Mouse (Mus musculus): ENCODE measurements around the gene Stac3.

The Stac3 gene

GRCm38 (mm10) chr10:127526048-127526447 lies 24.6 kb downstream of the Stac3 start:
- DNase-seq, result peak; percentile 70

DNA sequence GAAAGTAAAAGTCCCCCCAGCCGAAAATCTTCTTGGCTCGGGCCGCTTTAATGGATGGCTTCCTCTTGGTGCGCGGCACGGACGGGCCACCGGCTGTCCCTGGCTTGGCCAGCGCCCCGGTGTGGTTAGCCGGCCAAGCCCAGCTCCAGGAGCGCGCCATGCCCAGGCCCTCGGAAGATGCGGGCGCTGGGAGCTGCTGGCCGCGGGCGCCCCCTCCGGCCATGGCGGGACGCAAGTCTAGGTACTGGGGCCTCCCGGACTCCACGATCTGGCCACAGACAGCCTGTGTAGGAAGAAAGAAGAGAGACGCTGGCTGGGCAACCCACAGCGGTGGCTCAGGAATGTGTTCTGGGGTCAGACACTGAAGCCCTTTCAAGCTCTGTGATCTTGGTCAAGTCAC lies 25.2 kb downstream of the Stac3 start:
- DNase-seq, result no peak

DNA sequence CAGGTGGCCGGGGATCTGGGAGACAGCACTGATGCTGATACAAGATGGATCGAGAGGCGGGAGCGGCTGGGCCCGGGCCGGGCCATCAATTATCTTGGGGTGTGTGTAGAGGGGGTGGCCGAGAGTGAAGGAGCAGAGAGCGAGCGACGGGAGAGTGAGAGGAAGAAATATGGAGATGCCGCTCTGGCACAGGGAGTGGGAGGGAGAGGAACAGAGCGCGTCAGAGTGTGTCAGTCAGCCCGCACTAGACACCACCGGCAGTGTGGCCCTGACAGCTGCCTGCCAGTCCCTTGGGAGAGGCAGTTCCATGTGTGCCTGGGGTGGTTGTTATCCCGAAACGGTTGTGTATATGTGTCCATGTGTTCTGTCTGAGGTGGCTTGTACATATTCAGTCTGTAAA lies 26.0 kb downstream of the Stac3 start:
- no peak for DNase-seq

DNA sequence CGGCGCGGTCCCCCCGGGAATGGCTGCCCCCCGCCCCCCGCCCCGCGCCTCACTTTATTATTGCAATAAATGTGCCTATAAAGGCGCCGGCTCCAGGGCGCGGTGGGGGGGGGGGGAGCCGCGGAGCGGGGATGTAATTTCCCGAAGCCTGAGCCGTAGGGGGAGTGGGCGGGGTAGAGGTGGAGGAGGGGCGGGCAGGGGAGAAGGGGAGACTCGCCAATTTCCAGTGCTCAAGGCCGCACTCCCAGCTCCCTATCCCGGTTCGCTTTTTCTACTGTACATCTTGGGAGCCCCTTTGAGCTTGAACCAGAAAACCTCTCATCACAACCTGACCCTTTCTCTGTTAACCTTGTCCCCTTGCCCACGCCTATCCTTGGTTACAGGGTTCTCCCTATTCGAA lies 29.5 kb downstream of the Stac3 start:
- no peak for DNase-seq

DNA sequence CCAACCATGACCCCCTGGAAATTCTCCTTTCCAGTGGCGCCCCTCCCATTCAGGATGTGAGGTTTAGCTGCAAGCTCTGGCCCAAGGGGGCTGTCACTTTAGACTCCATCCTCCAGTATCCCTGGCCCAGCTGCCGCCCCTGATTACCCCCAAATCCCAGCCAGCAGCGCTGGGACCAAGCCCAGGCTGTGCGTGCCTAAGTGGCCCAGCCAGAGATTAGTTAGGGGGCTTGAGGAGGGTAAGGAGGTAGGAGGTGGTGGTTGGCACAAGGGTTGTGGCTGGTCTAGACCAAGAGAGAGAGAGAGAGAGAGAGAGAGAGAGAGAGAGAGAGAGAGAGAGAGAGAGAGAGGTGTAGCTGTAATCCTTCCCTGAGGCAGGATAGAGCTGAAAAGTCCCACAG lies 30.1 kb downstream of the Stac3 start:
- DNase-seq, result no peak

GRCm38 (mm10) chr10:127534036-127534928 lies 32.8 kb downstream of the Stac3 start, which contains the start of gene Nxph4:
Gene Nxph4 (minus strand): TSS chr10:127534559.
- DNase-seq, result no peak

GRCm38 (mm10) chr10:127534929-127535384 lies 33.5 kb downstream of the Stac3 start:
- DNase-seq, result no peak

DNA sequence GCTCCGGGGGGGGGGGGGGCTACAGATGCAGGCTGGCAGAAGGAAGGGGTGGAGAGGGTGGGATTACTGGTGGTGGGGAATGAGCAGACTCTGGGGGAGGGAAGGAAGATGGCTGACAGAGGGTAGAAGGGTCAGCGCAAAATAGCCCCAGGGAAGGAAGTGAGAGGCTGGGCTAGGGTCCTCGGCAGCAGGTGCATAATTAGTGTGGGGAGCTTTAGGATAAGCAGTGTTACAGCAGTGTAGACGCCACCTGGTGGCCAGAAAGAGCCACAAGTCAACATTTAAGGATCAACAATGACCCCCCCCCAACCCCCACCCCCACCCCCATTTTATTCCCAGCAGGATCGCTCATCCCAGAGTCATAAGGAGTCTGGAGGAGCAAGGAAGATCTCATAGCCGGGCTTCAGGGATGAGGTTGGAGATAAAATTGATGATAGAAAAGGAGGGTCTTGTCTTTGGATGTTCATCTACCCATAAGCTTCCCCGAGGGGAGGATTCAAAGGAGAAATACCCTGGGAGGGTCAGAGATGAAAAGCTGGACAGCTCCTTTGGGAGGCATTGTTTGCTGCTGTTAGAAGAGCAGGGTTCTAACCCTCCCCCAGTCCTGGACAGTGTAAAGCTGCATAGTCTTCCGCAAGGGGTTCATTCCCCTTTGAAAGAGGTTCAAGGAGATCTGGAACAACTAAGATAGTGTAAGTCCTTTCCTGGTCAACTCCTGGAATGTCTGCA lies 35.3 kb downstream of the Stac3 start:
- peak; percentile 49 for DNase-seq

DNA sequence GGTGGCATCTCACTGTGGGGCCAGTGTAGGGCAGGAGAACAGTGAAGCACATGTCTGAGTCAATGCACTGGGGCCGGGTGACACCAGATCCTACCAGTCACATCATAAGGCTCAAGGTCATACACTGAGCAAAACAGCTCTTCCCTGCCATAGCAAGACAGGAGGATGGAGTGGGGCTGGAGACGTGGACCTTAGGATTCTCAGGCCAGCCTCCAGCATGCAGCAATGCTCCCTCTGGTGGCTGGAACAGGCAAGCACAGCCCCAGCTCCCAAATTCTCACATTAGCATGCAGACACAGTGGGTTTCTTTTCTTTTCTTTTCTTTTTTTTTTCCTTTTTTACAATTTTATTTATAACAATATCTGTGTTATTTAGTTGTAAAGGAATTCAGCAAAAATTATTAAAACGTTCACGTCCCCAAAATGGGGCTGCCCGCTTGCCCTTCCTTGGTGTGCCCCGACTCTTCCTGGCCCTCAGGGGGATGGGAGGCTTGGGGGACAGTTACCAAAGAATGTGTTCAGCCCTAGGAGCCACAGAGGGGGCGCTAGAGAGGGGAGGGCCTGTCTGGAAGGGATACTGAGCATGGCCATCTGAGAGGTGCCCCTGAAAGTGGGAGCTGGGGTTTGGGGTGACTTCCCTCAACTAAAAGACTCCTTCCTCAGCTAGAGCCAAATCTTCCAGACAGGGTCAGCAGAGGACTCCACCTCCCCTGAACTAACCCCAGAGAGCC lies 36.5 kb downstream of the Stac3 start:
- DNase-seq, result peak; percentile 71

GRCm38 (mm10) chr10:127541510-127541909 lies 40.0 kb downstream of the Stac3 start:
- no peak for DNase-seq

DNA sequence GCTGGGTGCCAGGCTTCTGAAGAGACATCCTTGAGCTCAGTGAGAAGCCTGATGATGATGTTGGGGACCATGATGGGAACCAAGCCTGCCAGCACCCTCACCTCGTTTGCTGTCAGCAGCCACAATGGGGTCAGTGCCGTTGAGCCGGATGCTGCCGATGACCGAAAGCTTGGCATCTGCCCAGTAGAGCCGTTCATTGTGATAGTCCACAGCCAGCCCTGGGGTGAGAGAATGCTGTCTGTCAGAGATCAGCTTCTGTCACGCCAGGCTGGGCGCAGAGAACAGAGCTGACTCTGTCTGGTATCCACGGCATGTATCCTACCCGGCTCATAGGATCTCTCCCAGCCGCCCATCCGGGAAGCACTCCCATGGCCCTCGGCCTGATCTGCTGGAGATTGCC lies 40.6 kb downstream of the Stac3 start:
- DNase-seq, result no peak

GRCm38 (mm10) chr10:127542720-127543119 lies 41.2 kb downstream of the Stac3 start:
- DNase-seq, result no peak

GRCm38 (mm10) chr10:127543916-127544315 lies 42.4 kb downstream of the Stac3 start:
- DNase-seq, result no peak

DNA sequence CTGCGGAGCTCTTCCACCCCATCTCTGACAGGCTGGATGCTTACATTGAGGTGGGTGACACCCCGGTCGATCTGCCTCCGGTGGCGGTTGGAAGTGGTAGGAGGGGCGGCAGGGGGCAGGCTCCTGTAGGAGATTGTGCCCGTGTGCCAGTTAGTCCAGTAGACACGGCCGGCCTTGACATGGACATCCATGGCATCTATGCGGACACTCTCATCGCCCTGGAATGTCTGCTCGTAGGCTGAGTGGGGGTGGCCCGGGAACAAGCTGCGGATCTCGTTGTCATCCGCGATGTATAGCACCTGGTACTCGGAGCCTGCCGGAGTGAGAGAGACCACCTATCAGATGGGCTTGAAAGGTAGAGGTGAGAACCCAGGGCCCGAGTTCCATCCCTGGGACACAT lies 42.9 kb downstream of the Stac3 start:
- DNase-seq, result no peak

DNA sequence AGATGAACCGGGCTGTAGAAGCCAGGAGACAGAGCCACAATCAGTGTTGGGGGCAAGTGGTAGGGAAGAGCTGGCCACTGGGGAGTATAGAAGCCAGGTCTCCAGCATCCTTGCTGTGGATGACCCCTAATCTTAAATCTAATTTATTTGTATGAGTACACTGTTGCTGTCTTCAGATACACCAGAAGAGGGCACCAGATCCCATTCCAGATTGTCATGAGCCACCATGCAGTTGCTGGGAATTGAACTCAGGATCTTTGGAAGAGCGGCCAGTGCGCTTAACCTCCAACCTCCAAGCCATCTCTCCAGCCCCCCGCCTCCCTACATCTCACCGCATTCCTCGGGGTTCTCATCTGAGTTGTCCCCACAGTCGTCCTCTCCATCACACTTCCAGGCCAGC lies 45.0 kb downstream of the Stac3 start:
- DNase-seq, result no peak

GRCm38 (mm10) chr10:127548236-127548635 lies 46.8 kb downstream of the Stac3 start:
- no peak for DNase-seq

DNA sequence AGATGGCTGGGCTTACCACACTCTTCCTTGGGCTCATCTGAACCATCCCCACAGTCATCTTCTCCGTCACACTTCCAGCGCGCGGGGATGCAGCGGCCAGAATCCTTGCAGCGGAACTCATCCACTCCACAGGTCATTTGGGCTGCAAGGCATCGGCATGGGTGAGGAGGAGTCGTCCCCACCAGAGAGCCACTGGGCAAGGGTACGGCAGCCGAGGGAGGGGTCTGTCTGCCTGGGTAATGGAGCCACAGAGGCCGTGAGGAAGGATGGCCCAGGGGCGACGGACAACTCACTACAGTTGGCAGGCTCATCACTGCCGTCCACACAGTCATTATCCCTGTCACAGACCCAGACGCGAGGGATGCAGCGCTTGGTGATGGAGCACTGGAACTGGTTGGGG lies 48.4 kb downstream of the Stac3 start:
- DNase-seq, result no peak

GRCm38 (mm10) chr10:127555703-127556102 lies 54.2 kb downstream of the Stac3 start:
- DNase-seq, result peak; percentile 31

DNA sequence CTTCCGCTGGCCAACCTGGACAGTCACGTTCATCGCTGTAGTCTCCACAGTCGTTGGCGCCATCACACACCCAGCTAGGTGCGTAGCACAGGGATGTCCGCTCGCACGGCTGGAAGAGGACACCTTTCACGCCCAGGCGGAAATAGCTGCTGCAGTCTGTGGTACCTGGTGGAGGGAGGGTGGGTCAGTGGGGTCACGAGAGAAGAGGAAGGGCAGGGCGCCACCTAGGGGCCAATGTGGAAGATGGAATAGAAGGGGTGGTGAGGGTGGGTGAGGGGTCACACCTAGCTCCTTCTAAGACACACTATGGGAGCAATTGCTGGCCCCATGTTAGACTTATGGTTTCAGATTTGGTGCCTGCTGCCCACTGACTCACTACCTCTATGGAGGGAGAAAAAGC lies 55.9 kb downstream of the Stac3 start:
- DNase-seq, result no peak

Data from thymus, postnatal 25 days (tissue).